Mouse (Mus musculus) erythroblast, embryonic 14.5 days (primary cell): ENCODE results near the gene Fam47e. TPM values are rescaled to one million over a fixed set of nuclear protein-coding genes. Genes with fewer than 3 reads are reported as not detected.

Experiments used
- H3K27me3 ChIP-seq: 2 replicates; pipeline ENCODE4 v1.6.1; 2012; ENCODE audit warnings: inconsistent platforms; ENCODE audit not compliant: control insufficient read depth
- H3K36me3 ChIP-seq: 2 replicates; pipeline ENCODE4 v1.6.1; 2012; ENCODE audit warnings: mild to moderate bottlenecking, inconsistent platforms; ENCODE audit not compliant: control insufficient read depth
- H3K4me1 ChIP-seq: 2 replicates; pipeline ENCODE4 v1.6.1; 2012; ENCODE audit warnings: inconsistent platforms; ENCODE audit not compliant: control insufficient read depth
- H3K4me3 ChIP-seq: replicated peaks from 2 replicates; pipeline ENCODE3; 2012; ENCODE audit warnings: moderate library complexity, mild to moderate bottlenecking, inconsistent platforms
- H3K9me3 ChIP-seq: 2 replicates; pipeline ENCODE4 v1.6.1; 2012; ENCODE audit warnings: low read length, inconsistent platforms, mixed read lengths; ENCODE audit not compliant: control insufficient read depth
- GATA1 ChIP-seq: IDR thresholded peaks from 2 replicates; pipeline ENCODE4 v1.6.1; 2012; ENCODE audit warnings: low read length, inconsistent platforms, mixed read lengths
- TAL1 ChIP-seq: IDR thresholded peaks from 3 replicates; pipeline ENCODE4 v1.6.1; 2012; ENCODE audit warnings: low read length, inconsistent platforms, mixed read lengths
- polyA plus RNA-seq: library from polyadenylated mRNA; stranded (reverse); fragments of >175 nt; gene quantifications from 2 replicates; pipeline ENCODE4 v1.2.3, GENCODE M21; 2012

The Fam47e gene
- polyA plus RNA-seq, 1 experiment, result not detected

DNA sequence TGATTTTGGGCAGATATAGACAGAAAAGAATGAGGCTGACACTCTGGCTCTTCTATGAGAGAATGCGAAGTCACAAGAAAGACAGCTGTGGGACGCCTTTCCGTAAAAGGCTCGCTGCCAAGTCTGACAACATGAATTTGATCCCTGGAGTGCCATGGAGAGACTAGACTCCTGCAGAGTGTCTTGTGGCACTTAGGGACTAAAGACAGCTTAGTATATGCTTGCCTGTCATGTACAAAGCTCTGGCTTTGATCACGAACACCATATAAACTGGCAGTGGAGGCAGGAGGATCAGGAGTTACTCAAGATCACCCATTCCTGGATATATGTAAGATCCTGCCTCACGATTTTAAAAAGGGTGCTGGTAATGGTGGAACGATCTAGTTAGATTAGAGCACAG, 73.0 kb downstream of the Fam47e start:
- TF ChIP-seq TAL1, result no peak

DNA sequence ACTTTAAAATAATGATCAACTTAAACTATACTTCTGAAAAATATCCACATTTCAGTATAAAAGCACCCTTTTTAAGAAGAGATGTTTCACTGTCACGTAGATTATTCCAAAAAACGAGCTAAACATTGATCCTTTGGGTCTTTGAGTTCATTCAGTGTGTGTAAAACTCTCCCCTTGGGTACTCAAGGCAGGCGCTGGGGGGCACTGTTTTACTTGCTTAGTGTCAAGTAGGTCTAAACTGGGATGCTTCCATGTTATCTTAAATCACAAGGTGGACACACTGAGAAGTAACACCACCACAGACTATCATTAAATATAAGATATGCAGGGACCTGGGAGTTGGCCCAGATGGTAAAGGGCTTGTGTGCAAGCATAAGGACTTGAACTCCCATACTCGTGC, 78.7 kb downstream of the Fam47e start:
- H3K4me3 ChIP-seq, result no peak overlapping the region

More for the DNA sequence above, 73.0 kb downstream of the Fam47e start:
- H3K4me3 ChIP-seq, result no peak overlapping the region
- H3K36me3 ChIP-seq, result no peaks in the 10 kb centered on the region
- no peaks in the 10 kb centered on the region for H3K27me3 ChIP-seq
- H3K4me1 ChIP-seq, result no peaks in the 10 kb centered on the region
- no peaks in the 10 kb centered on the region for H3K9me3 ChIP-seq

DNA sequence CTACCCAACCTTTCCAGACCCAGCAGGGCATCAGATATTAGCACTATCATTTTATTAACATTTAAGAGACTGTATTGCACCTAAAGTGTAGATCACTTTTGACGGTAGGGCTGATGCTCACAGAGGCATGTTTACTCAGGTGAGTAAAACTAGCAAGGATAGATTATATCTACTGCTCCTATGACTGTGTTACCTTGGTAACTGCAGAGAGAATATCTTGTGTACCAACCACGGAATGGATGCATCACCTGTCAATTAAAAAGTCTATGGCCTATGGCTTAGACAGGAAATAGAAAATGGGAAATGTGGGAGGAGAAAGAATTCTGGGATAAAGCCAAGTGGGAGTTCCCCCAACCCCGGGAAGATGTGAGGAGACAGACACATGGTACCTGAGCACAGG, 80.0 kb downstream of the Fam47e start:
- Histone ChIP-seq H3K4me3 (no peak overlapping the region), H3K36me3 (no peaks in the 10 kb centered on the region), H3K27me3 (no peaks in the 10 kb centered on the region), H3K9me3 (no peaks in the 10 kb centered on the region), H3K4me1 (no peaks in the 10 kb centered on the region)
- TF ChIP-seq GATA1, result no peak
- no peak for TF ChIP-seq TAL1

More for the DNA sequence above, 78.7 kb downstream of the Fam47e start:
- Histone ChIP-seq H3K9me3 (no peaks in the 10 kb centered on the region), H3K4me1 (no peaks in the 10 kb centered on the region), H3K27me3 (no peaks in the 10 kb centered on the region), H3K36me3 (no peaks in the 10 kb centered on the region)
- TF ChIP-seq TAL1 (no peak), GATA1 (no peak)

- no peak for TF ChIP-seq GATA1
- no peak for TF ChIP-seq TAL1
- Histone ChIP-seq H3K4me3 (no peak overlapping the region), H3K4me1 (no peaks in the 10 kb centered on the region), H3K27me3 (no peaks in the 10 kb centered on the region), H3K9me3 (no peaks in the 10 kb centered on the region), H3K36me3 (no peaks in the 10 kb centered on the region)
Measured at GRCm38 (mm10) chr5:92635891-92636290, 81.0 kb downstream of the Fam47e start.

GRCm38 (mm10) chr5:92640861-92641260, 86.0 kb downstream of the Fam47e start:
- no peaks in the 10 kb centered on the region for H3K36me3 ChIP-seq
- H3K4me3 ChIP-seq, result no peak overlapping the region
- TF ChIP-seq GATA1 (no peak), TAL1 (no peak)
- H3K9me3 ChIP-seq, result no peaks in the 10 kb centered on the region
- no peaks in the 10 kb centered on the region for H3K27me3 ChIP-seq
- H3K4me1 ChIP-seq, result no peaks in the 10 kb centered on the region

Other genes starting within 250 kb of the Fam47e start
- gene Sdad1, start 244.6 kb upstream of the Fam47e start, polyA plus RNA-seq, result 0.13 and 0.55 TPM in 2 replicates
- gene Cxcl9, start 227.0 kb upstream of the Fam47e start, polyA plus RNA-seq, result not detected in 2 replicates
- gene Art3, start 223.2 kb upstream of the Fam47e start, polyA plus RNA-seq, result not detected in 2 replicates
- gene Cxcl10, start 206.2 kb upstream of the Fam47e start, polyA plus RNA-seq, result not detected in 2 replicates
- 0.61 and 0.63 TPM in 2 replicates for gene Nup54, start 119.8 kb upstream of the Fam47e start, polyA plus RNA-seq
- 0.07 and 0.14 TPM in 2 replicates for gene Scarb2, start 48.2 kb upstream of the Fam47e start, polyA plus RNA-seq
- 0.20 TPM in 1 of 2 replicates, not detected in the other for gene Stbd1, start 48.0 kb downstream of the Fam47e start, polyA plus RNA-seq
- gene Ccdc158, start 120.2 kb downstream of the Fam47e start, polyA plus RNA-seq, result not detected in 2 replicates
- 0.04 TPM in 1 of 2 replicates, not detected in the other for gene Shroom3, start 128.4 kb downstream of the Fam47e start, polyA plus RNA-seq